ENCODE assay signal across 8 mouse cellular contexts in genomic region chr19:53329221-53329991, GRCm38 (mm10). TPM values are rescaled to one million over a fixed set of nuclear protein-coding genes. Genes with fewer than 3 reads are reported as not detected.
DNase-seq lines count a peak whose midpoint lies in the region; ATAC-seq lines count a peak whose summit lies in the region.

No protein-coding gene starts in this region.

- intact Hi-C loops in gastrocnemius, postnatal 36 days (cut with DNase I), result loop anchor here (2.0 kb wide), 1 partner anchor 19 kb away; the partner anchor contains the start of gene Mxi1
- intact Hi-C loops in left cerebral cortex, postnatal 36 days (cut with DNase I), result loop anchor here (1.0 to 5.0 kb wide), 3 partner anchors 16 to 187 kb away; partner anchors contain the start of gene Add3

- DNase-seq in adrenal gland, adult 18-20 months (ENCODE audit: low spot score in 2 of 2), result peak; percentile 82 to 92
- peak; percentile 94 for DNase-seq in embryo, embryonic 11 days
- DNase-seq in gastrocnemius, postnatal 36 days, result peak; percentile 89 to 91
- DNase-seq in left cerebral cortex, postnatal 36 days (ENCODE audit: low spot score in 2 of 2), result peak; percentile 87 to 90
- peak; percentile 94 for DNase-seq in midbrain, embryonic 10.5 days (ENCODE audit: low spot score)
- DNase-seq in right cerebral cortex, postnatal 36 days (ENCODE audit: low spot score in 2 of 2), result peak; percentile 87
- DNase-seq in urinary bladder, postnatal 4 days (ENCODE audit: low spot score in 2 of 2), result peak; percentile 85 to 90

- H3K27me3 ChIP-seq in intestine, embryonic 16.5 days (replicated peaks; ENCODE audit: control insufficient read depth, insufficient read depth, low read length), result no peaks in the 10 kb centered on the region
- no peaks in the 10 kb centered on the region for H3K27me3 ChIP-seq in midbrain, embryonic 10.5 days (ENCODE audit: low read depth, poor library complexity, severe bottlenecking)

- H3K9ac ChIP-seq in intestine, embryonic 16.5 days (ENCODE audit: low read depth, low read length), result peak overlapping the region; percentile 88

- H3K36me3 ChIP-seq in intestine, embryonic 16.5 days (ENCODE audit: control insufficient read depth, insufficient read depth, low read length), result peaks cover 8% of the 10 kb centered on the region
- H3K36me3 ChIP-seq in midbrain, embryonic 10.5 days, result peaks cover 31% of the 10 kb centered on the region

- no peaks in the 10 kb centered on the region for H3K9me3 ChIP-seq in intestine, embryonic 16.5 days (ENCODE audit: control insufficient read depth, low read length)
- no peaks in the 10 kb centered on the region for H3K9me3 ChIP-seq in midbrain, embryonic 10.5 days (replicated peaks)

- H3K4me2 ChIP-seq in intestine, embryonic 16.5 days (ENCODE audit: low read depth, low read length), result peak overlapping the region; percentile 97

- H3K4me1 ChIP-seq in intestine, embryonic 16.5 days (ENCODE audit: control insufficient read depth, insufficient read depth, low read length), result peaks cover 18% of the 10 kb centered on the region
- peaks cover 46% of the 10 kb centered on the region for H3K4me1 ChIP-seq in midbrain, embryonic 10.5 days

- peak overlapping the region; percentile 94 for H3K4me3 ChIP-seq in intestine, embryonic 16.5 days (ENCODE audit: low read length)
- H3K4me3 ChIP-seq in midbrain, embryonic 10.5 days, result peak overlapping the region; percentile 72

- peak overlapping the region; percentile 54 for H3K27ac ChIP-seq in intestine, embryonic 16.5 days (ENCODE audit: low read length)
- peak overlapping the region; percentile 84 for H3K27ac ChIP-seq in midbrain, embryonic 10.5 days (replicated peaks)

- peak; percentile 88 for ATAC-seq in intestine, embryonic 16.5 days

- under 1% methylated on average over 100 of the region's 106 CpGs for WGBS in intestine, embryonic 16.5 days
- under 1% methylated on average over 103 of the region's 106 CpGs for WGBS in midbrain, embryonic 10.5 days

RNA-seq across cellular contexts. Expression of gene Mxi1, which starts 19.1 kb away (rescaled TPM):
- total RNA-seq in adrenal gland, adult 18-20 months (2021), result 10 to 100 TPM; 29.2 to 35.0 TPM
- 10 to 100 TPM; 35.9 to 47.1 TPM for total RNA-seq in gastrocnemius, postnatal 36 days (2021)
- polyA plus RNA-seq in intestine, embryonic 16.5 days (2015; fragmentation: Nextera tagmentation; extraction: Ambion mirVana), result 10.3 and 12.9 TPM in 2 replicates
- total RNA-seq in left cerebral cortex, postnatal 36 days (2021), result 10 to 100 TPM; 91.9 to 94.5 TPM
- polyA plus RNA-seq in midbrain, embryonic 10.5 days (2016; fragmentation: Nextera tagmentation; extraction: Ambion mirVana), result 19.7 and 28.5 TPM in 2 replicates

RNA-seq across cellular contexts. Expression of gene Gm10197, which starts 42.2 kb away (rescaled TPM):
- total RNA-seq in adrenal gland, adult 18-20 months (2021), result not detected
- total RNA-seq in gastrocnemius, postnatal 36 days (2021), result not detected
- polyA plus RNA-seq in intestine, embryonic 16.5 days (2015; fragmentation: Nextera tagmentation; extraction: Ambion mirVana), result not detected in 2 replicates
- total RNA-seq in left cerebral cortex, postnatal 36 days (2021), result not detected
- polyA plus RNA-seq in midbrain, embryonic 10.5 days (2016; fragmentation: Nextera tagmentation; extraction: Ambion mirVana), result 2.1 and 4.3 TPM in 2 replicates

Comparison
In these comparisons a context has a peak if more than half of its experiments do, and no peak if none do; other contexts are left out.
1. Peak in every context shown above with its lines: DNase-seq, ATAC-seq, H3K4me3 ChIP-seq and H3K27ac ChIP-seq.